Mouse (Mus musculus): Measurements from ENCODE around the gene Rin2. TPM values are rescaled to one million over a fixed set of nuclear protein-coding genes. Genes with fewer than 3 reads are reported as not detected.
"Not testable (repeated sequence)": the region's sequence is repeated elsewhere in the genome, so short reads cannot be mapped to it uniquely, and the experiment has no call there.

Rin2 gene
- polyA plus RNA-seq, 1 experiment from 2014 or later, result 21.4 TPM

GRCm38 (mm10) chr2:145887937-145888765 is 213.1 kb downstream of the Rin2 start:
- H3K9me3 ChIP-seq (replicated peaks; ENCODE audit: control insufficient read depth, low read length), result no peaks in the 10 kb centered on the region
- H3K27ac ChIP-seq (ENCODE audit: low read length), result peak overlapping the region; percentile 99
- H3K4me2 ChIP-seq (ENCODE audit: low read depth, low read length), result peak overlapping the region; percentile 33; the same call in 1 of the 2 replicates
- no peaks in the 10 kb centered on the region for H3K27me3 ChIP-seq (ENCODE audit: control insufficient read depth, insufficient read depth, low read length)
- H3K9ac ChIP-seq (ENCODE audit: low read length), result peak overlapping the region; percentile 16; the same call in 1 of the 2 replicates
- ATAC-seq (replicated peaks; ENCODE audit: extremely low read depth, insufficient read depth, low FRiP score), result peak; percentile 86
- H3K36me3 ChIP-seq (ENCODE audit: control insufficient read depth, insufficient read depth), result peaks cover 16% of the 10 kb centered on the region
- no peak overlapping the region for H3K4me3 ChIP-seq (ENCODE audit: low read length)
- peaks cover 39% of the 10 kb centered on the region for H3K4me1 ChIP-seq (ENCODE audit: control insufficient read depth, insufficient read depth, low read length)
- 23% methylated on average over 14 of the region's 14 CpGs for WGBS

- ATAC-seq (replicated peaks; ENCODE audit: extremely low read depth, insufficient read depth, low FRiP score), result peak; percentile 28; the same call in 1 of the 2 replicates
- Histone ChIP-seq H3K27ac (ENCODE audit: low read length) (peak overlapping the region; percentile 99), H3K9me3 (replicated peaks; ENCODE audit: control insufficient read depth, low read length) (no peaks in the 10 kb centered on the region), H3K4me2 (ENCODE audit: low read depth, low read length) (peak overlapping the region; percentile 44), H3K9ac (ENCODE audit: low read length) (0 out of 2 replicates have a peak overlapping the region, but pooled peaks have one; percentile 47), H3K36me3 (ENCODE audit: control insufficient read depth, insufficient read depth) (peaks cover 11% of the 10 kb centered on the region), H3K27me3 (ENCODE audit: control insufficient read depth, insufficient read depth, low read length) (no peaks in the 10 kb centered on the region), H3K4me1 (ENCODE audit: control insufficient read depth, insufficient read depth, low read length) (peaks cover 32% of the 10 kb centered on the region), H3K4me3 (ENCODE audit: low read length) (no peak overlapping the region)
- WGBS, result 46% methylated on average over 6 of the region's 6 CpGs
These were observed 213.9 kb downstream of the Rin2 start for GRCm38 (mm10) chr2:145888766-145889480.

GRCm38 (mm10) chr2:145890571-145890970 is 215.6 kb downstream of the Rin2 start:
- Histone ChIP-seq H3K9me3 (replicated peaks; ENCODE audit: control insufficient read depth, low read length) (no peaks in the 10 kb centered on the region), H3K36me3 (ENCODE audit: control insufficient read depth, insufficient read depth) (peaks cover 6% of the 10 kb centered on the region; the same call in 1 of the 2 replicates), H3K9ac (ENCODE audit: low read length) (no peak overlapping the region), H3K27me3 (ENCODE audit: control insufficient read depth, insufficient read depth, low read length) (no peaks in the 10 kb centered on the region), H3K27ac (ENCODE audit: low read length) (no peak overlapping the region), H3K4me3 (ENCODE audit: low read length) (no peak overlapping the region), H3K4me2 (ENCODE audit: low read depth, low read length) (no peak overlapping the region), H3K4me1 (ENCODE audit: control insufficient read depth, insufficient read depth, low read length) (peaks cover 25% of the 10 kb centered on the region)
- 72% methylated on average over 2 of the region's 2 CpGs for WGBS
- ATAC-seq (replicated peaks; ENCODE audit: extremely low read depth, insufficient read depth, low FRiP score), result no peak

DNA sequence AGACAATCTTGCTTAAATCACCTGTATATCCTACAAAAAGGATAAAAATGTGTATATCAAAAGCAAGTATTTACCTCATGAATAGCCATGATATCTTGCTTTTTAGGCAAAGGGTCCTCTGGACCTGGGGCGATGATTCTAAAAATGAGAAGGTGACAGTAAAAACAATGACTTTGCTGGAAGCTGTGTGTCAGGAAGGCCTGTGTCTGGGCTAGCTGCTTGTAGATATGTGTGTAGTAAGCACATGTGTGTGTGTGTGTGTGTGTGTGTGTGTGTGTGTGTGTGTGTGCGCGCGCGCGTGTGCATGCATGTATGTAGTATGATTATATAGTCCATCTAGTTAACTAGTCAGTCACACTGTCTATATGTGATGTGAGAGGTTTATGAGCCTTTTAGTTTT is 218.7 kb downstream of the Rin2 start:
- H3K9me3 ChIP-seq (replicated peaks; ENCODE audit: control insufficient read depth, low read length), result no peaks in the 10 kb centered on the region
- H3K4me3 ChIP-seq (ENCODE audit: low read length), result no peak overlapping the region
- H3K4me1 ChIP-seq (ENCODE audit: control insufficient read depth, insufficient read depth, low read length), result peaks cover 10% of the 10 kb centered on the region
- no peak overlapping the region for H3K9ac ChIP-seq (ENCODE audit: low read length)
- no peaks in the 10 kb centered on the region for H3K27me3 ChIP-seq (ENCODE audit: control insufficient read depth, insufficient read depth, low read length)
- no peak overlapping the region for H3K4me2 ChIP-seq (ENCODE audit: low read depth, low read length)
- H3K36me3 ChIP-seq (ENCODE audit: control insufficient read depth, insufficient read depth), result no peaks in the 10 kb centered on the region
- no peak overlapping the region for H3K27ac ChIP-seq (ENCODE audit: low read length)
- WGBS, result 97% methylated on average over 6 of the region's 6 CpGs
- ATAC-seq (replicated peaks; ENCODE audit: extremely low read depth, insufficient read depth, low FRiP score), result no peak

- no peaks in the 10 kb centered on the region for H3K36me3 ChIP-seq (ENCODE audit: control insufficient read depth, insufficient read depth)
- no peak overlapping the region for H3K9ac ChIP-seq (ENCODE audit: low read length)
- 77% methylated on average over 9 of the region's 9 CpGs for WGBS
- H3K4me2 ChIP-seq (ENCODE audit: low read depth, low read length), result no peak overlapping the region
- no peak overlapping the region for H3K27ac ChIP-seq (ENCODE audit: low read length)
- no peaks in the 10 kb centered on the region for H3K4me1 ChIP-seq (ENCODE audit: control insufficient read depth, insufficient read depth, low read length)
- no peaks in the 10 kb centered on the region for H3K9me3 ChIP-seq (replicated peaks; ENCODE audit: control insufficient read depth, low read length)
- H3K4me3 ChIP-seq (ENCODE audit: low read length), result no peak overlapping the region
- H3K27me3 ChIP-seq (ENCODE audit: control insufficient read depth, insufficient read depth, low read length), result no peaks in the 10 kb centered on the region
- no peak for ATAC-seq (replicated peaks; ENCODE audit: extremely low read depth, insufficient read depth, low FRiP score)
These were observed 223.1 kb downstream of the Rin2 start for GRCm38 (mm10) chr2:145898106-145898505.

DNA sequence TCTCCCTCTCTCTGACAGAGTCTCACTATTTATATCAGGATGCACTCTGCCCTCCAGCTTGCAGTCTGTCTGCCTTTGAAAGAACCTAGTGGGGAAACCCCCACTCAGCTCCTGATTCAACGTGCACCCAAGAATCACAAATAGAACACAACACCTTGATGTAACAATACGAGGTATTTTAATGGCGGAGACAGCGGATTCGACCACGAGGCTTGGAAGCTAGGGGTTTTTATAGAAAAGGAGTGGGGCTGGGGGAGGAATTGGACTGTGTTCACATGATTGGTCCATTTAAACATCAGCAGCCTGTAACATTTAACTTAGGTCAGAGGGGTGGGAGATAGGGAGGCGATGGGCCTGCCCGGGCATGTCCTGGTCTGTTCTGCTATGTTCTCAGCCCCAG is 225.3 kb downstream of the Rin2 start:
- peaks cover 12% of the 10 kb centered on the region for H3K4me1 ChIP-seq (ENCODE audit: control insufficient read depth, insufficient read depth, low read length)
- H3K36me3 ChIP-seq (ENCODE audit: control insufficient read depth, insufficient read depth); ATAC-seq (replicated peaks; ENCODE audit: extremely low read depth, insufficient read depth, low FRiP score); H3K27me3 ChIP-seq (ENCODE audit: control insufficient read depth, insufficient read depth, low read length); H3K27ac ChIP-seq (ENCODE audit: low read length); H3K9me3 ChIP-seq (replicated peaks; ENCODE audit: control insufficient read depth, low read length); H3K4me2 ChIP-seq (ENCODE audit: low read depth, low read length); H3K4me3 ChIP-seq (ENCODE audit: low read length); H3K9ac ChIP-seq (ENCODE audit: low read length): not testable (repeated sequence)
- WGBS, result 63% methylated on average over 6 of the region's 8 CpGs

- ATAC-seq (replicated peaks; ENCODE audit: extremely low read depth, insufficient read depth, low FRiP score), result no peak
- H3K27ac ChIP-seq (ENCODE audit: low read length), result no peak within 1 kb of the TSS; the same call in 1 of the 2 replicates
- H3K9ac ChIP-seq (ENCODE audit: low read length), result 0 out of 2 replicates have a peak within 1 kb of the TSS, but pooled peaks have one; percentile 51
- H3K4me2 ChIP-seq (ENCODE audit: low read depth, low read length), result peak within 1 kb of the TSS; percentile 72
- H3K4me1 ChIP-seq (ENCODE audit: control insufficient read depth, insufficient read depth, low read length), result peaks cover 16% of the 10 kb centered on the region
- no peaks in the 10 kb centered on the region for H3K9me3 ChIP-seq (replicated peaks; ENCODE audit: control insufficient read depth, low read length)
- no peaks in the 10 kb centered on the region; the same call in 1 of the 2 replicates for H3K36me3 ChIP-seq (ENCODE audit: control insufficient read depth, insufficient read depth)
- H3K27me3 ChIP-seq (ENCODE audit: control insufficient read depth, insufficient read depth, low read length), result no peaks in the 10 kb centered on the region
- peak within 1 kb of the TSS; percentile 79 for H3K4me3 ChIP-seq (ENCODE audit: low read length)
- 79% methylated on average over 6 of the region's 6 CpGs for WGBS
These were observed 226.8 kb downstream of the Rin2 start, which contains the start of gene Naa20 for GRCm38 (mm10) chr2:145901861-145902260. Gene Naa20, plus strand, starts transcription at chr2:145902099.

GRCm38 (mm10) chr2:145903061-145903901 is 228.3 kb downstream of the Rin2 start:
- H3K36me3 ChIP-seq (ENCODE audit: control insufficient read depth, insufficient read depth), result no peaks in the 10 kb centered on the region; the same call in 1 of the 2 replicates
- H3K9ac ChIP-seq (ENCODE audit: low read length), result peak overlapping the region; percentile 88
- H3K4me3 ChIP-seq (ENCODE audit: low read length), result peak overlapping the region; percentile 79
- H3K4me2 ChIP-seq (ENCODE audit: low read depth, low read length), result peak overlapping the region; percentile 80
- peak overlapping the region; percentile 85 for H3K27ac ChIP-seq (ENCODE audit: low read length)
- ATAC-seq (replicated peaks; ENCODE audit: extremely low read depth, insufficient read depth, low FRiP score), result peak; percentile 98
- H3K27me3 ChIP-seq (ENCODE audit: control insufficient read depth, insufficient read depth, low read length), result no peaks in the 10 kb centered on the region
- no peaks in the 10 kb centered on the region for H3K9me3 ChIP-seq (replicated peaks; ENCODE audit: control insufficient read depth, low read length)
- WGBS, result under 1% methylated on average over 68 of the region's 68 CpGs
- H3K4me1 ChIP-seq (ENCODE audit: control insufficient read depth, insufficient read depth, low read length), result peaks cover 16% of the 10 kb centered on the region
